Comparison of ENCODE assay signal across 17 mouse cellular contexts in genomic region chr9:28457982-28458770, GRCm38 (mm10).
DNase-seq lines count a peak whose midpoint lies in the region; ATAC-seq and TF ChIP-seq lines count a peak whose summit lies in the region.
"Had no signal": no experiment of that assay in that cellular context is flagged by ENCODE, and none has a peak within 500 bp of the region (broad histone marks: within the 10 kb centered on the region; RNA-seq: fewer than 3 reads in every experiment).

No protein-coding gene starts in this region.

- intact Hi-C loops in left cerebral cortex, adult 2 months (cut with DNase I) = no loop called here
- intact Hi-C loops in left cerebral cortex, postnatal 4 days (cut with DNase I) = no loop called here

- H3K9ac ChIP-seq in forebrain, embryonic 14.5 days (ENCODE audit: low read length) = no peak overlapping the region
- no peak overlapping the region for H3K9ac ChIP-seq in forebrain, embryonic 11.5 days (ENCODE audit: low read length)
- H3K9ac ChIP-seq: heart, embryonic 12.5 days had no signal

- 39% methylated on average over 7 of the region's 7 CpGs for WGBS in forebrain, embryonic 14.5 days
- 80% methylated on average over 7 of the region's 7 CpGs for WGBS in forebrain, embryonic 11.5 days
- WGBS in limb, embryonic 10.5 days = 82% methylated on average over 7 of the region's 7 CpGs

- H3K27me3 ChIP-seq in forebrain, embryonic 14.5 days (replicated peaks; ENCODE audit: control insufficient read depth, insufficient read depth, low read length) = no peaks in the 10 kb centered on the region
- no peaks in the 10 kb centered on the region for H3K27me3 ChIP-seq in forebrain, embryonic 11.5 days (ENCODE audit: control insufficient read depth, insufficient read depth, low read length)
- no peaks in the 10 kb centered on the region for H3K27me3 ChIP-seq in limb, embryonic 10.5 days (ENCODE audit: low read depth, poor library complexity, severe bottlenecking)
- H3K27me3 ChIP-seq: heart, embryonic 12.5 days had no signal

- peak; percentile 91 for ATAC-seq in forebrain, embryonic 14.5 days
- no peak for ATAC-seq in forebrain, embryonic 11.5 days (replicated peaks; ENCODE audit: low FRiP score)
- ATAC-seq: hindbrain, embryonic 16.5 days; inflammation-experienced regulatory T-cells, adult 6 months had no signal

- no peaks in the 10 kb centered on the region for H3K36me3 ChIP-seq in forebrain, embryonic 14.5 days (ENCODE audit: control insufficient read depth, insufficient read depth, low read length)
- H3K36me3 ChIP-seq in forebrain, embryonic 11.5 days (ENCODE audit: control insufficient read depth, insufficient read depth, low read length) = no peaks in the 10 kb centered on the region
- H3K36me3 ChIP-seq in limb, embryonic 10.5 days = no peaks in the 10 kb centered on the region
- H3K36me3 ChIP-seq: embryonic facial prominence, embryonic 10.5 days; heart, embryonic 12.5 days; hindbrain, embryonic 10.5 days had no signal

- no peaks in the 10 kb centered on the region for H3K9me3 ChIP-seq in forebrain, embryonic 14.5 days (replicated peaks; ENCODE audit: control insufficient read depth, low read length)
- no peaks in the 10 kb centered on the region for H3K9me3 ChIP-seq in forebrain, embryonic 11.5 days (ENCODE audit: control insufficient read depth, low read length)
- no peaks in the 10 kb centered on the region for H3K9me3 ChIP-seq in limb, embryonic 10.5 days (replicated peaks)
- H3K9me3 ChIP-seq: embryonic facial prominence, embryonic 10.5 days; heart, embryonic 12.5 days; hindbrain, embryonic 10.5 days had no signal

- no peak overlapping the region for H3K27ac ChIP-seq in forebrain, embryonic 14.5 days (ENCODE audit: low read depth, low read length)
- no peak overlapping the region for H3K27ac ChIP-seq in forebrain, embryonic 11.5 days (ENCODE audit: low read depth, low read length)
- peak overlapping the region; percentile 46; the same call in 1 of the 2 replicates for H3K27ac ChIP-seq in left cerebral cortex, adult 2 months
- no peak overlapping the region for H3K27ac ChIP-seq in limb, embryonic 10.5 days
- H3K27ac ChIP-seq: embryonic facial prominence, embryonic 10.5 days; gastrocnemius, adult 2 months; hindbrain, embryonic 10.5 days had no signal

- TF ChIP-seq POLR2A in brain, embryonic 14.5 days (IDR thresholded peaks at IDR 0.05; ENCODE audit: borderline replicate concordance, extremely low read depth, insufficient read depth, insufficient read length, poor library complexity, severe bottlenecking) = no peak

- peaks cover 18% of the 10 kb centered on the region for H3K4me1 ChIP-seq in forebrain, embryonic 14.5 days (ENCODE audit: control insufficient read depth, insufficient read depth, low read length)
- no peaks in the 10 kb centered on the region for H3K4me1 ChIP-seq in forebrain, embryonic 11.5 days (replicated peaks; ENCODE audit: control insufficient read depth, insufficient read depth, low read length)
- H3K4me1 ChIP-seq in limb, embryonic 10.5 days = no peaks in the 10 kb centered on the region
- H3K4me1 ChIP-seq: heart, embryonic 12.5 days; hindbrain, embryonic 10.5 days had no signal

- no peak for TF ChIP-seq CTCF in left cerebral cortex, adult 2 months (IDR thresholded peaks at IDR 0.05)
- TF ChIP-seq CTCF in brain, embryonic 14.5 days (IDR thresholded peaks at IDR 0.05; ENCODE audit: borderline replicate concordance, extremely low read depth, insufficient read depth, insufficient read length) = no peak

- no peak overlapping the region for H3K4me3 ChIP-seq in forebrain, embryonic 14.5 days (ENCODE audit: low read depth, low read length)
- no peak overlapping the region for H3K4me3 ChIP-seq in forebrain, embryonic 11.5 days (ENCODE audit: low read depth, low read length)
- no peak overlapping the region for H3K4me3 ChIP-seq in left cerebral cortex, adult 2 months
- H3K4me3 ChIP-seq in limb, embryonic 10.5 days = no peak overlapping the region
- H3K4me3 ChIP-seq: embryonic facial prominence, embryonic 10.5 days; gastrocnemius, adult 2 months; heart, embryonic 12.5 days; hindbrain, embryonic 10.5 days had no signal

- 0 out of 2 replicates have a peak overlapping the region, but pooled peaks have one; percentile 2 for H3K4me2 ChIP-seq in forebrain, embryonic 14.5 days (ENCODE audit: low read length)
- no peak overlapping the region for H3K4me2 ChIP-seq in forebrain, embryonic 11.5 days (ENCODE audit: low read depth, low read length, severe bottlenecking)
- H3K4me2 ChIP-seq: heart, embryonic 12.5 days had no signal

- peak; percentile 88 for DNase-seq in forebrain, embryonic 14.5 days (ENCODE audit: low spot score)
- DNase-seq in forebrain, embryonic 11.5 days (ENCODE audit: low spot score) = no peak
- no peak for DNase-seq in left cerebral cortex, adult 2 months (ENCODE audit: extremely low spot score in 1 of 2, low spot score in 2 of 2)
- DNase-seq in left cerebral cortex, postnatal 4 days = no peak
- peak; percentile 87 for DNase-seq in brain, embryonic 14.5 days (ENCODE audit: low read depth)
- DNase-seq in limb, embryonic 10.5 days (ENCODE audit: low spot score) = no peak
- DNase-seq in frontal cortex, postnatal 14 days (ENCODE audit: low spot score in 2 of 2) = no peak
- DNase-seq: adrenal gland, postnatal 10 days; cerebellum, adult 2 months; cerebellum, postnatal 10 days; gastrocnemius, adult 2 months; gastrocnemius, postnatal 25 days had no signal

Comparison
In these comparisons a context has a peak if more than half of its experiments do, and no peak if none do; other contexts are left out.
1. DNase-seq: peak in forebrain, embryonic 14.5 days (single experiment) and brain, embryonic 14.5 days (single experiment); none in forebrain, embryonic 11.5 days (single experiment), left cerebral cortex, adult 2 months (0 of 2), left cerebral cortex, postnatal 4 days (single experiment), limb, embryonic 10.5 days (single experiment) and frontal cortex, postnatal 14 days (0 of 2).